Mouse (Mus musculus) natural killer cell, adult 2 months (primary cell): Measurements from ENCODE around the gene Ern1.

Source experiments
- DNase-seq, 2 experiments: peaks; one replicate each; pipeline ENCODE4 v3.0.0; 2022; ENCODE audit warnings: low spot score in 2 of 2

The Ern1 gene

GRCm38 (mm10) chr11:106487733-106488115, at the start of gene Ern1:
Gene Ern1, minus strand, starts transcription at chr11:106487852.
- DNase-seq = peak; percentile 97 to 98

- DNase-seq = no peak
Observed at GRCm38 (mm10) chr11:106536253-106536912, 48.7 kb upstream of the Ern1 start.

GRCm38 (mm10) chr11:106535660-106536252, 48.1 kb upstream of the Ern1 start:
- peak; percentile 83 to 91 for DNase-seq

- no peak for DNase-seq
Observed at GRCm38 (mm10) chr11:106532248-106532790, 44.7 kb upstream of the Ern1 start.

- DNase-seq = no peak
Observed at GRCm38 (mm10) chr11:106529786-106530185, 42.1 kb upstream of the Ern1 start.

GRCm38 (mm10) chr11:106529113-106529512, 41.5 kb upstream of the Ern1 start:
- no peak for DNase-seq

- DNase-seq = no peak
Observed at GRCm38 (mm10) chr11:106527926-106528325, 40.3 kb upstream of the Ern1 start.

- DNase-seq = no peak
Observed at GRCm38 (mm10) chr11:106527147-106527821, 39.6 kb upstream of the Ern1 start.

- no peak for DNase-seq
Observed at GRCm38 (mm10) chr11:106522538-106522937, 34.9 kb upstream of the Ern1 start.

- no peak for DNase-seq
Observed at GRCm38 (mm10) chr11:106521612-106522011, 34.0 kb upstream of the Ern1 start.

GRCm38 (mm10) chr11:106520404-106520803, 32.8 kb upstream of the Ern1 start:
- no peak for DNase-seq

- DNase-seq = no peak
Observed at GRCm38 (mm10) chr11:106519519-106519918, 31.9 kb upstream of the Ern1 start.

- DNase-seq = no peak
Observed at GRCm38 (mm10) chr11:106518391-106518790, 30.7 kb upstream of the Ern1 start.

GRCm38 (mm10) chr11:106515079-106515745, 27.6 kb upstream of the Ern1 start:
- no peak for DNase-seq

GRCm38 (mm10) chr11:106514446-106514845, 26.8 kb upstream of the Ern1 start:
- no peak for DNase-seq

GRCm38 (mm10) chr11:106513166-106513565, 25.5 kb upstream of the Ern1 start:
- peak; percentile 42 to 62 for DNase-seq

- DNase-seq = no peak
Observed at GRCm38 (mm10) chr11:106512006-106512390, 24.3 kb upstream of the Ern1 start.

GRCm38 (mm10) chr11:106511236-106512005, 23.8 kb upstream of the Ern1 start:
- no peak for DNase-seq

GRCm38 (mm10) chr11:106507638-106508037, 20.0 kb upstream of the Ern1 start:
- no peak for DNase-seq

- no peak for DNase-seq
Observed at GRCm38 (mm10) chr11:106506211-106506610, 18.6 kb upstream of the Ern1 start.

- no peak for DNase-seq
Observed at GRCm38 (mm10) chr11:106504129-106504528, 16.5 kb upstream of the Ern1 start.

- DNase-seq = no peak
Observed at GRCm38 (mm10) chr11:106503425-106503717, 15.7 kb upstream of the Ern1 start.
